Mouse (Mus musculus): Measurements from ENCODE around the gene Sf3b6. TPM values are rescaled to one million over a fixed set of nuclear protein-coding genes. Genes with fewer than 3 reads are reported as not detected.

Sf3b6 gene
- polyA plus RNA-seq, 1 experiment from 2014 or later = 80.2 TPM

- H3K27ac ChIP-seq (ENCODE audit: low read length) = peak overlapping the region; percentile 99
These were observed 55.7 kb downstream of the Sf3b6 start for GRCm38 (mm10) chr12:4872983-4873477.

DNA sequence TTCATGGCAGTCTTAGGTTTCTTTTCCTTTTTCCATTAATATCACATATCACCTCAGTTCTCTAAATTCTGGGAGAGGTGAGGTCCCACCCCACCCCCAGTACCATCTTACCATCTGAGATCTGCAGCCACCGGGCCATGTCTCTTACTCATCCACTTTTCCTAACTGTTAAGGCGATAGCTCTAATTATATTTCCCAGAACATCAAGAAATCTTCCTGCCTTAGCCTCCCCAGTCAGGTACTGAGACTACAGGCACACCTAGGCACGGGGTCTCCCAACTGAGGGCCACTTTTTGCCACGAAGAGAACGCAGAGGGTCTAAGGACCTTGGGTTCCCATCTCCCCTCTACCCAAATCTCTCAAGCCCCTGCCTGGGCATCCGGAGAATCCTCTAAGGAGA is 56.2 kb downstream of the Sf3b6 start:
- peak; percentile 10; the same call in 1 of the 2 replicates for ATAC-seq (ENCODE audit: low read depth)
- Histone ChIP-seq H3K27me3 (ENCODE audit: control insufficient read depth, insufficient read depth, low read depth, low read length) (no peaks in the 10 kb centered on the region), H3K4me2 (ENCODE audit: low read depth, low read length) (peak overlapping the region; percentile 85), H3K4me1 (ENCODE audit: control insufficient read depth, low read depth, low read length) (peaks cover 32% of the 10 kb centered on the region), H3K36me3 (ENCODE audit: control insufficient read depth, insufficient read depth) (peaks cover 7% of the 10 kb centered on the region), H3K4me3 (ENCODE audit: low read depth, low read length) (peak overlapping the region; percentile 85), H3K9ac (ENCODE audit: low read depth, low read length) (peak overlapping the region; percentile 91), H3K27ac (ENCODE audit: low read length) (peak overlapping the region; percentile 99), H3K9me3 (replicated peaks; ENCODE audit: control insufficient read depth, low read length) (no peaks in the 10 kb centered on the region)
- WGBS (ENCODE audit: insufficient replicate concordance) = 17% methylated on average over 6 of the region's 6 CpGs

More at GRCm38 (mm10) chr12:4872983-4873477, 55.7 kb downstream of the Sf3b6 start:
- peak overlapping the region; percentile 85 for H3K4me2 ChIP-seq (ENCODE audit: low read depth, low read length)
- H3K4me1 ChIP-seq (ENCODE audit: control insufficient read depth, low read depth, low read length) = peaks cover 32% of the 10 kb centered on the region
- H3K36me3 ChIP-seq (ENCODE audit: control insufficient read depth, insufficient read depth) = peaks cover 10% of the 10 kb centered on the region
- 17% methylated on average over 5 of the region's 5 CpGs for WGBS (ENCODE audit: insufficient replicate concordance)
- peak; percentile 87 for ATAC-seq (ENCODE audit: low read depth)
- peak overlapping the region; percentile 85 for H3K4me3 ChIP-seq (ENCODE audit: low read depth, low read length)
- H3K9ac ChIP-seq (ENCODE audit: low read depth, low read length) = peak overlapping the region; percentile 91
- no peaks in the 10 kb centered on the region for H3K9me3 ChIP-seq (replicated peaks; ENCODE audit: control insufficient read depth, low read length)
- H3K27me3 ChIP-seq (ENCODE audit: control insufficient read depth, insufficient read depth, low read depth, low read length) = no peaks in the 10 kb centered on the region

GRCm38 (mm10) chr12:4874161-4874927 is 57.0 kb downstream of the Sf3b6 start, which contains the start of gene Mfsd2b:
Gene Mfsd2b (minus strand): TSS chr12:4874359.
- Histone ChIP-seq H3K4me1 (ENCODE audit: control insufficient read depth, low read depth, low read length) (peaks cover 32% of the 10 kb centered on the region), H3K4me3 (ENCODE audit: low read depth, low read length) (peak within 1 kb of the TSS; percentile 85), H3K36me3 (ENCODE audit: control insufficient read depth, insufficient read depth) (peaks cover 5% of the 10 kb centered on the region; the same call in 1 of the 2 replicates), H3K27ac (ENCODE audit: low read length) (peak within 1 kb of the TSS; percentile 99), H3K4me2 (ENCODE audit: low read depth, low read length) (peak within 1 kb of the TSS; percentile 85), H3K27me3 (ENCODE audit: control insufficient read depth, insufficient read depth, low read depth, low read length) (no peaks in the 10 kb centered on the region), H3K9me3 (replicated peaks; ENCODE audit: control insufficient read depth, low read length) (no peaks in the 10 kb centered on the region), H3K9ac (ENCODE audit: low read depth, low read length) (peak within 1 kb of the TSS; percentile 91)
- 2% methylated on average over 24 of the region's 24 CpGs for WGBS (ENCODE audit: insufficient replicate concordance)
- peak; percentile 86 for ATAC-seq (ENCODE audit: low read depth)

DNA sequence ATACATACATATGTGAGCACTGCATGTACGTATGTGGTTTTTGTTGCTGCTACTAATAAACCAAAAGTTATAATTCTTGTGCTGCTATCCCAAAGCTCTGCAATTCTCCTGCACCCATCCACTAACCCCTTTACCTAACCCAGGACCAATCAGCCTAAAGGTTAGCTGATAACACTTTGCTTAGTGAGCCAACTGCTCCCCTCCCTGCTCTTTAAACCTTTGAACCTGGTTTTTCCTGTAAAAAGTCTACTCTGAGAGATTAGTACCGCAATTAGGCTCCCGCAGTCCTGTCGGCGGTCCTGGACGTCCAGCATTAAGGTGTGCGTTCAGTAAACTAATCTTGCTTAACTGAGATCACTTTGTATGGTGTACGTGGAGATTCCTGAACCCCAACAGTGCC is 58.3 kb downstream of the Sf3b6 start:
- WGBS (ENCODE audit: insufficient replicate concordance) = 66% methylated on average over 8 of the region's 8 CpGs
- Histone ChIP-seq H3K9me3 (replicated peaks; ENCODE audit: control insufficient read depth, low read length) (no peaks in the 10 kb centered on the region), H3K4me1 (ENCODE audit: control insufficient read depth, low read depth, low read length) (peaks cover 32% of the 10 kb centered on the region), H3K9ac (ENCODE audit: low read depth, low read length) (no peak overlapping the region), H3K27me3 (ENCODE audit: control insufficient read depth, insufficient read depth, low read depth, low read length) (no peaks in the 10 kb centered on the region), H3K4me2 (ENCODE audit: low read depth, low read length) (no peak overlapping the region; the same call in 1 of the 2 replicates), H3K36me3 (ENCODE audit: control insufficient read depth, insufficient read depth) (peaks cover 7% of the 10 kb centered on the region; the same call in 1 of the 2 replicates), H3K27ac (ENCODE audit: low read length) (no peak overlapping the region), H3K4me3 (ENCODE audit: low read depth, low read length) (no peak overlapping the region)
- no peak for ATAC-seq (ENCODE audit: low read depth)

Other genes starting within 250 kb of the Sf3b6 start
- gene Itsn2, start 224.9 kb upstream of the Sf3b6 start, polyA plus RNA-seq (2015; fragmentation: Nextera tagmentation; extraction: Ambion mirVana) = 18.8 and 19.2 TPM in 2 replicates
- gene Gm3625, start 224.6 kb upstream of the Sf3b6 start, polyA plus RNA-seq (2015; fragmentation: Nextera tagmentation; extraction: Ambion mirVana) = not detected in 2 replicates
- gene Fam228a, start 79.1 kb upstream of the Sf3b6 start, polyA plus RNA-seq (2015; fragmentation: Nextera tagmentation; extraction: Ambion mirVana) = 0.04 TPM in 1 of 2 replicates, not detected in the other
- 0.47 and 0.76 TPM in 2 replicates for gene Pfn4, start 48.5 kb upstream of the Sf3b6 start, polyA plus RNA-seq (2015; fragmentation: Nextera tagmentation; extraction: Ambion mirVana)
- 0.42 and 0.85 TPM in 2 replicates for gene Fam228b, start 48.3 kb upstream of the Sf3b6 start, polyA plus RNA-seq (2015; fragmentation: Nextera tagmentation; extraction: Ambion mirVana)
- 3.6 TPM in 2 replicates for gene Fkbp1b, start 24.0 kb downstream of the Sf3b6 start, polyA plus RNA-seq (2015; fragmentation: Nextera tagmentation; extraction: Ambion mirVana)
- 8.8 and 10.2 TPM in 2 replicates for gene Wdcp, start 25.8 kb downstream of the Sf3b6 start, polyA plus RNA-seq (2015; fragmentation: Nextera tagmentation; extraction: Ambion mirVana)
- 60.8 and 63.3 TPM in 2 replicates for gene Mfsd2b, start 56.8 kb downstream of the Sf3b6 start, polyA plus RNA-seq (2015; fragmentation: Nextera tagmentation; extraction: Ambion mirVana)
- gene Ubxn2a, start 90.2 kb downstream of the Sf3b6 start, polyA plus RNA-seq (2015; fragmentation: Nextera tagmentation; extraction: Ambion mirVana) = 20.9 and 23.2 TPM in 2 replicates
- 3.8 TPM in 2 replicates for gene Atad2b, start 99.8 kb downstream of the Sf3b6 start, polyA plus RNA-seq (2015; fragmentation: Nextera tagmentation; extraction: Ambion mirVana)

All from liver, embryonic 16.5 days (tissue).